Mouse (Mus musculus): ENCODE results near the gene Nfatc2.
A peak's percentile ranks its signal among the peaks of the same experiment; 100 is the strongest.

The Nfatc2 gene

DNA sequence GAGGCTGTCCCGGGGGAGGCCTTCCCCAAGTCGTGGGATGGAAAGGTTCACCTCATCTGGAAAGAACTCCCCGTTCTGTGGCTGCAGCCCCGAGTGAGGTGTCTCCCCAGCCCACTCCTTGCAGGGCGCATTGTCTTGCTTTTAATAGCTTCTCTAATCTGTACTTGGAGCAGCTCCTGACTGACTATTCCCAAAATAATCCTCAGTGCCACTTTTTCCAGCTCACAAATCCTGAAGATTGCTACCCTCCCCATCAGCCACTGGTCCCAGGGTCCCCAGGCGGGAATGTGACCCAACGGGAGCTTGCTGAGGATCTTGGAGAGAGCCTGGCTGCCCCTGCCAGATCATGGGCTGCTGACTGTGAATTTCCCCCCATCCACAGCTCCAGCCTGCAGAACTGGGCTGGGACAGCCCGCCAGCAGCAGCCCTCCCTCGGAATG lies 6.7 kb upstream of the Nfatc2 start:
- no peak for DNase-seq

DNA sequence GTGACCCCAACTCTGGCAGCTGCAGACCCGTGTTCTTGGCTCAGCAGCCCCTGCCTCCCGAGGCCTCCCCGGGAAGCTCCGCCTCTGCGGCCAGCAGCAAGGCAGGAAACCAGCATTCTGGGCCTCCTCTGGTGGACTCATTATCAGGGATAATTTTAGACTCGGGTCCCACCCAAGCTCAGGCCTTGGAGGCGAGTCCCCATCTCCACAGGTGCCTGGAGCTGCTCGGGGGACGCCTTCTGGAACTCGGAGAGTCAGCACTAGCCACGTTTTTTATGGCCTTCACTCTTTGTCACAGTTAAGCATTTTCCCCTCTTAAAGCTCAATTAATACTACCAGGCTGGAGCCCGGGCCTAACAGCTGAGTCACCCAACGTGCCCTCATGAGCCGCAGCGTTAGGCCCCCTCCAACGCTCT lies 3.2 kb upstream of the Nfatc2 start:
- no peak for DNase-seq

DNA sequence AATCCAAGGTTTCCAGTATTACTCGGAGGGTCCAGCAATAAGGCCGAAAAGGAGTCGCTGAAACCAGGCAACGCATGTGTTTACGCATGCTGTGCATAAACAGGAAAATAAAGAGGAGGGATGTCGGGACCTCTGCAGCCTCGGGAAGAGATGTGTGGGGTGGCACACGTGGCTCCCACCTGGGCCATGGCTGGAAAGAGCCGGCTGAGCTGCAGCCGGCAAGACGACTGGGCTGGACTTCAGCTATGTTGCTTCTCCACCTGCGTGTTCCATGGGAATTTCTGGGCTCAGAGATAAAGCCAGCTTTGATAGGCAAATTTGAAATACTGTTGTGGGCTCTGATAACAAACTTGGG lies 907 bp upstream of the Nfatc2 start:
- no peak for DNase-seq

DNA sequence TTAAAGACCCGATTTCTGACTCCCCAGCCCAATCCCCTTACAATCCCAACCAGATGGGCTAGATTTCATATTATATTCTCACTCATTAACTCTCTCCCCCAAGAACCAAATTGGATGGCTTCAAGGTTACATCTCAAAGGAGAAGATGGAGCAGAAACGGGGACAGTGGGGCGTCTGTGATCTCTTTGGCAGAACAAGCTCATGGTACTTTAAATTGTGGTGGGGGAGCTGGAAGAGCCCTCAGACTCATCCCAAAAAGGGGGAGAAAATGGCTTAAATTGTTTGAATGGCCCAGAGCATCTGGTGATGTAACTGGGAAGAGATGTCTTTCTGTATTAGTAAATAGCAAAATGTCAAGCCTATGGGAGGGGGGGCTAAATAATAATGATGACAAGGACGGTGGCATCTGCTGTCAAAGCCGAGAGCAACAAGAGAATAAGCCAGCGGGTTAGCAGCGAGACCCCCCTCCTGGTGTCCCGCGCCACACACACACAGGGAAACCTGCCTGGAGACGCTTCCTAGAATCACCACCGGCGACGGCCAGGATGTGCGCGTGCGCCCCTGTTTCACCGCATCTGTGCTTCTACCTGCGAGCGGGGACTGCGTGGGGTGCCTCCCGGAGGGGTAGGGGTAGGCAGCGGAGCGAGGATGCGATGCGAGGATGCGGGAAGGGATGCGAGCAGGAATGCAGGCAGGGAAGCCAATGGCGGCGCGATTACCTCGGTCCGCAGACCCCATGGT lies 537 bp downstream of the Nfatc2 start:
- DNase-seq: no peak

DNA sequence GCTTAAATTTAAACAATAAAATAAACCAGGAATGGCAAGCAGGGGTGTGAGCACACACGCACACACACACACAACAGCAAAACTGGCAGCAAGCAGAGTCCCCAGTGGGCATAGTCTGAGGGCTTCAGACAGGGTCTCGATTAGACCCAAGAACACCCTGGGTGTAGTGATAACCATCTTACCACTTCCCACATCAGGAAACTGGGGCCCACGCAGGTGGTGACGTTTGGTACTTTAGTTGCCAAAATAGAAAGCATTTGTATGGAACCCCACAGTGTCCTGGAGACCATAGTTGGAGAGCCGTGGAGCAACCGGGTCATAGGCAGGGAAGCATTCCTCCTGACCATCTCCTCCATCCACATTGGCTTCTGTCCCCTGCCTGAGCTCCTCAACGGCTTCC lies 5.8 kb downstream of the Nfatc2 start:
- DNase-seq: no peak

DNA sequence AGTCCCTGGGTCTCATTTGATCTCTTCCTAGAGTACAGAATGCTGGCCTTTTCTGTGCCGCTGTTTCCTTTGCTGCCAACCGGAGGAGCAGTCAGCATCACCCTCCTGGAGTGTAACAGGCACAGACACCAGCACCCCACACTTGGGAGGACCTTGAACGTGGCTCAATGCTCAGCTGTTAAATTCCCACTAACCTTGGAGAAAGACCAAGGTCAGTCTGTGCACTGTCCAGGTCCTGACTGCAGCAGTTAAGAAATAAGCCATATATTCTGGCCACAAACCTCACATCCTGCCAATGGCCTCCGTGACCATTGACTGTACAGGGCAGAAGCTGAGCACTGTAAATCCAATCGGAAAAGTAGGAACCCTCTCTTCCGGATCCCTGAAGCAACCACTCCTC lies 7.8 kb downstream of the Nfatc2 start:
- DNase-seq: no peak

DNA sequence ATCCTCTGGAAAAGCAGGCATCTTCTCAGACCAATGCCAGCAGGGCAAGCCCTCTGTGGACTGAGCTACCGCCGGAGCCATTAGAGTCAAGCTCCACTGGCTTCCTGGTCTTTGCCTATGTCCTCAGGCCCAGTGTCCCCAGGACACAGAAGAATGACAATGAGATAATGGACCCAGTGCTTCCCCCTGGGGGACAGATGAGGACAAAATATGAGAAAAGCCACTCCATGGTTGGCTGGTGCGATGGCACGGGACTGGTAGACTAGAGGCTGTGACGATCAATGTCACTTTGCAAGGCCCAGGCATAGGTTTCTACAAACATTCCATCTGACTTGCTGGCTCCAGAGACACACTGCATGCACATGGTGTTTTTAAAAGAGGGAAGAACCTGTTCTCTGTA lies 8.5 kb downstream of the Nfatc2 start:
- DNase-seq: no peak

DNA sequence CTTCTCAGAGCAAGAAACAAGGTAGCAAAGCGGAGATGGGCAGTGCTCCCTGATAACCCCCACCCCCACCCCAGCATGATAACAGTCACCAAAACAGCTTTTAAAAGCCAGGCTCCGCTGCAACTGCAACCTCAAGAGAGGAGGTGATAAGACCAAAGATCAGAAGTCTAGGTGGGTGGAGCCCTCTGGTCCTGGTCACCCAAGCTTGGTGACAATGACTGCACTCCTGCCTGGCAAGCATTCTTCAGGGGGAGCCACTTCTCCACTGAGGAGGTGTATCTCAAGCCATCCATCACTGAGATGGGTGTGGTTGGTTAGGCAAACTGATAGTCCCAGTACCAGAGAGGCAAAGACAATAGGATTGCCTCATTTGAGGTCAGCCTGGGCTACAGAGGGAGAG lies 10.4 kb downstream of the Nfatc2 start:
- DNase-seq: no peak

DNA sequence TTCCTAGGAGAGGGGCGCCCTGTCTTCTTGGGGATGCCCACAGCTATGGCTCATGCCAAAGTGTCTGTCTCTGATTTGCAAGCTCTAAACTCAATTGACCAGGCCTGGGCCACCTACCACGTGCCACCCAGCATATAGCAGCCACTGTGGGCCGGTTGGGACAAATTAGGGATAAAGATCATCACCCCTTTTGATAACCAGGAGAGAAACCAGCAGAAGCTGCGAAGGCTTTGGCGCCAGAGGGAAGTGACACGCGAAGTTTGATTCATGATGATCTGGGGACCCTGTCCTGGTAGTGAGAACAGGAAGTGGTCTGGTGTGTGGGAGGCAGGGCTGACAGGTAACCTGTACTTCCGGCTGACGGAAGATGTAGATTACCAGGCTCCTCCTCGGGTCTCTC lies 10.9 kb downstream of the Nfatc2 start:
- peak; percentile 26 to 61 for DNase-seq

DNA sequence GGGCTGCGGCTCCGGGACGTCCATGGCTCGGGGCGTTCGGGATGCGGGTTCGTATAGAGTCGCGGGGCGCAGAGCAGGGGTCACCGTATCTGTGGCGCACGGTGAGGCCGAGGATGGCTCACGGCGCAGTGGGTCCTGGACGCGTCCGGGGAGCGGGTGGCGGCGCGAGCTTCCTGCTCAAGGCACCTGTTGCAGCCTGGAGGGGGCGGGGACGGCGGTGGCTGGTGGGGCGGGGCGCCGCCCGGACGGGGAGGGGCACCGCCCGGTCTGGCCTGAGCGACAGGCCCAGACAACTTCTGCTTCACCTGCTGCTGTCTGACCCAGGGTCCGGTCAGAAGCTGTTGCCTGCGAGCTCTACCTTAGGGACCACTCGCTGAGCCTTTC lies 11.3 kb downstream of the Nfatc2 start:
- DNase-seq: peak; percentile 60 to 65

DNA sequence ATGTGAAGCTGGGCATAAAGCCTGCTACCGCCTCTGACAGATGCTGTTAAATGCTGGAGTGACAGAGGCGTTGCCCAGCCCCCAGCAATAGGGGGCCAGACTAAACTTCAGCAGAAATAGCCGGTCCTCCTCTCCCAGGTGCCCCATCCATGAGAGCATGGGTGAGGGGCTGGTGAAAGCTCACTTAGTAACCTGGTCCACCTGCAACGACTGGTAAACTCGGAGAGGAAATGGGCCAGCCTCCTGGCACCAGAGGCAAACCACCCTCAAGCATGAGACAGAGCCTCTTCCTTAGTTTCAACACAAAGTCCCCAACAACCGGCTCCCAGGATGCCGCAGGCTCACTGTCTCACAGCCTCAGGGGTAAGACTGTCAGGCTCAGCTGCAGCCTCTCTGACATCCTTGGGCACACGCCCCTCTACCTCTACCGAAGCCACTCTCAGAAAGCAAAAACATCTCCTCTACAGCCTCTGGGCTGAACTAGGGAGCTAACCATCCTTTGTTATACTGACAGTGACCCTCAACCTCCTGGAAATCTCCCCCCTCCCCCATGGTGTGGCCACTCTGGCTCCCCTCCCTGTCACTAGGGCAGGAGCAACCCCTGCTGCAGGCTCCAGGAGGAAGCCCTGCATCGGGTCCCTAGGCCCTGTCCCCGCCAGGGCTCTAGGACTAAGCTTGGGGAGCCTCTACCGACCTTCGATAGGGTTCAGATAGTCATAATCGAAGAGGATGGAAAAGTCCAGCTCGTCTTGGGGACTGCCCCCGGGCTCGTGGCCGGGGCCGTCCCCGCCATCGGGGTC lies 11.9 kb downstream of the Nfatc2 start:
- DNase-seq: peak; percentile 55 to 65

DNA sequence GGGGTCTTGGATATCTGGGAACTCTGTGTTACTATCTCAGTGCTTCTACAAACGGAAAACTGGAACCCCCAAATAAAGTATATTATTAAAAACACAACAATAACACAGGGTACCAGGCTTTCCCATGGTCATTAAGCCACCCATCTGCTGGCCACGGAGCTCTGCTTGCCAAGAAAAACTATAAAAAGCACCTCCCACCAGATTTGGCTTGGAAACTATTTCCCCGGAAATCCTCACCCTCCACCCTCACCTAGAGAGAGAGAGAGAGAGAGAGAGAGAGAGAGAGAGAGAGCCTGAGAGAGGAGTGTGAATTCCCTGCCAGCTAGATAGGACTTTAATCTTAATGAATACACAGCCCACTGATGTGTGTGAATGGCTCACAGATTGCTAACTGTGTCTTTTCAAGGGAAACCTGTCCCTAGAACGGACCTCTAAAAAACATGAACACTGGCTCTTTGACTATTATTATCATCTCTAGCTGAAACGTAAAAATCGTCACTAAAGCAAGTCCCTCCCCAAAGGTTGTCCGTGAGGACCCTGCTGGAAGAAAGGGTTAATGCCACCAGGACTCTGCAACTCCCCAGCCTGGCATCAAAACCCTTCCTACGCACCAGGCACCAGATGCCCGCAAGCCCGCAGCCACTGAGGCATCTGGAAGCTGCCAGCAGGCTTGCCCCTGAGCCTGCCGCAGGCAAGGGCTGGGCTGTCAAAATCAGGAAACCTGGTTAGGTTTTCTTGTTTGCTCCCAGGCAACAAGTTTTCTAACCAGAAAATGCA lies 12.7 kb downstream of the Nfatc2 start:
- no peak for DNase-seq

DNA sequence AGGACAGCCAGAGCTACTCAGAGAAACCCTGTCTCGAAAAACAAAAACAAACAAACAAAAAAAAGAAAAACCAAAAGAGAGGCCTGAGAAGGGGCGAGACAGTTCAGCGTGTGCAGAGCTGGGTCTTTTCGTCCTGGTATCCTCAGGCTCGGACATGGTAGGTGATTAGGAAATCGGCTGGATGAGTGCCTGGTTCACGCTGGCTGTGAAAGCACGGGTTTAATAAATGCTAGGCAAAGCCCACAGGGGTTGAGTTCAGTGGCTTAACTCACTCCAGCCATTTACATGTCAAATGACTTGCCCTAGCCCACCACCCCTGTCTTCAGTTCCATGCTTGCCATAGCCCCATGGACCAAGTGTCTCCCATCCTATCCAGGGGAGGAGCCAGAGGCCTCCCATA lies 14.3 kb downstream of the Nfatc2 start:
- DNase-seq: no peak

DNA sequence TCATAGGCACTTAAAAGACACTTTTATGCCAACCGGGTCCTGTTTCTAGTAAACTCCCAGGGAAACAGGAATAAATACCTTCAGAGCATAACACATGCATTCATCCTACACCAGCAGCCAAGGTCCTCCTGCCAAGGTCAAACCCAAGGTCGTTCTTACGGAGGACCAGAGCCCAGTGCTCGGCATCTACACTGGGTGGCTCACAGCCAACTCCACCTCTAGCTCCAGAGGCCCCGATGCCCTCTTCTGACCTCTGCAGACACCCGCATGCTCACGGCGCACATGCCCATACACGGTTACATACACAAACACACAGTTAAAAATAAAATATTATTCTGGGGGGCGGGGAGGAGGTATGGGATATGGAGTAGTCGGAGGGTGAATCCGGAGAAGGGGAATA lies 14.9 kb downstream of the Nfatc2 start:
- no peak for DNase-seq

DNA sequence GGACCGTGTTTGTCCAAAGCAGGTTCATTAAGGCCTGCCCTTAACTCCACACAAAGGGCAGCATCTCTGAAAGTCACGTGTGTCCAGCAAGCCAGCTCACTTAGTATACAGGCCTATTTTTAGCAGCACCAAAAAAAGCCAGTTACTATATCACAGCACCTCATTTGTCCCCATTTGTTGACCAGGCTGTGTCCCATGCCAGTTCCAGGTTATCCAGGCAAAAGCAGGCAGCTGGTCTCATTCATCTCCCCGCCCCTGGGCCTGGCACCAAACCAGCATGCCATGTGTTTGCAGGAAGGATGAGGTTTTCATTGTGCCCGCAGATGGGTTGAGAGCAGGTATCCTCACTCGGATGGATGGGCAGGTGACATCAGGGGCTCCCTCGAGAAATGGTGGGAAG lies 16.6 kb downstream of the Nfatc2 start:
- no peak for DNase-seq

DNA sequence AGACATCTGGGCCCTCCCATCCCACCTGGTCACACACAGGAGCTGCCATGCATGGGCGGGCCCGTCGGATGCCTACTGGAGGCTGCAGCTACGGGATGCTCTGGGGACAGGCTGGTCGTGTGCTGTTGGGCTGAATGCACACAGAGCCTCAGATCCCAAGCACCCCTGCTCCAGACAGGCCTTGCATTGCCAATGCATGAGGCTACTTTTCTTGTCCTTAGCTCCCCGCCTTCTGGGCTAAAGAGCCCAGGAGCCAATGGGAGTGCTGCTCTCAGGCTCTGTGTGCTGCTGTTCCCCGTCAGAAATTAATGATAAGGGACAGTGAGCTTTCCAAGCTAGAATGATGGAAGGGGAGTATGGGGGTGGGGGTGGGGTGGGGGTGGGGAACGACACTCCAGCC lies 17.0 kb downstream of the Nfatc2 start:
- no peak for DNase-seq

DNA sequence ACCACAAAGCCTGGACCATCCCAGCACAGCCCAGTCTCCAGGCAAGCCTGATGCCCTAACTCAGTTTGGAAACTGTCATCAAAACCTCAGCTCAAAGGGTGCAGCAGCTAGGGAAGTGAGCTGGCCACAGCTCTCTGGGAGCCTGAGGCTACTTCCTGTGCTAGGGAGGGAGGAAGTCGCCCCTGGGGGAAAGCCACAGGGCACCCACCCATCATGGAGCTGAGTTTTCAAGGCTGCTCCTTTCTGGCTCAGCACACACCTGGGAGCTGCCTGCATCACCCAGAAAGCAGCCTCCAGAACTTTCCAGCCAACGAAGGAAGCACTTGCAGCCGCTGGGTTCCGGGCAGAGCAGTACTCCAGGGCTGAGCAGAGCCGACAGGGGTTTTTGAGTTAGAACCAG lies 18.4 kb downstream of the Nfatc2 start:
- DNase-seq: peak in 1 of 2 experiments; percentile 35

DNA sequence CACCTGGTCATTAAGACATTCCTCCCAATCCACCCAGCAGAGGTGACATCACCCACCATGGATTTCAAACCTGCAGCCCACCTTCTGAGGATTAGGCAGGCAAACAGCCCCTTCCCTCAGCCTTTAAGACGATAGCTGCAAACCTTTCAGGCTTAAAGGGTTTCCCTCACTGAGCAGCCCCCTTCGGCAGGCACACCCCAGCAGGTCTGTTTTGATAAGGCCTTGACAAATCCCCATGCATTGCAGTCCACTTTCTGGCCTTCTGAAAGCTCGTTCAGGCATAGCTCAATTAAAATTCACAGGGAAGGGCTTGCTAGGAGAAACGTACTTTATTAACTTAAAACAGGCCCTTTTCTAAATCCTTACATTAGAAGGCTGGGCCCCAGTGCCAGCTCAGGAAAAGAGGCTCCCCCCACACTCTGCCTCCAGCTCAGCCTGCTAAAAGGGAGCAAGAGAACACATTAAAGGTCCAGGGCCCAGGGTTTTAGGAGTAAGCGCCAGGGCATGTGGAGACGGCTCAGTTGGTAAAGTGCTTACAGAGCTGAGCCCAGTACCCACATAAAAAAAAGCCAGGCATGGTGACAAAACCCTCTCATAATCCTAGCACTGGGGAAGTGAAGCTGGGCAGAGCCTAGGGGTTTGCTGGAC lies 20.1 kb downstream of the Nfatc2 start:
- no peak for DNase-seq

DNA sequence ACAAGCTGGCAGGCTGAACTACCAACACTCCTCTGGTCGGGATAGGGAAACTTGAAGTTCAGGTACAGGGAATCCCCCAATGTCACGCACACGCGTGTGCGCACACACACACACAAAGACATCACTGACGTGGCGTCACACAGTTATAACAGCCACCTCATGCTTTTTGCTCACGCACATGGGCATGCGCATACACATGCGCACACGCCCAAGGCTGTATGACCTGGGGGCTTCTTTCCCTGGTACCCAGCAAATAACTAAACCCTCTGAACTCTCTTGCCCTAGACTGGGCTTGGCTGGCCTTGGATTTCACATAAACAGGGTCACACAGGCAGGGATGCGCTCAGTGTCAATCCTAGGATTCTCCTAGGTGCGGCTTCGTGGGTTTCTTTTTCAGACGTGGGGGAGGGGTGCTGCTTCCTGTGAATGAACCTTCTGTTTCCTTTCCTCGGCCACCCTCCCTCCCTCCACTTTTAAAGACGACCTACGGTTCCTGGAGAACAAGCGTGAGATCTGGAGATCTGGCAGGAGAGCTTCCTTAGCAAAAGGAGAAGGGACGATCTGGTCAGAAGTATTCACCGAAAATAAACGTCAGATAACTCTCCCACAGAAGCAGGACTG lies 21.1 kb downstream of the Nfatc2 start:
- DNase-seq: no peak

DNA sequence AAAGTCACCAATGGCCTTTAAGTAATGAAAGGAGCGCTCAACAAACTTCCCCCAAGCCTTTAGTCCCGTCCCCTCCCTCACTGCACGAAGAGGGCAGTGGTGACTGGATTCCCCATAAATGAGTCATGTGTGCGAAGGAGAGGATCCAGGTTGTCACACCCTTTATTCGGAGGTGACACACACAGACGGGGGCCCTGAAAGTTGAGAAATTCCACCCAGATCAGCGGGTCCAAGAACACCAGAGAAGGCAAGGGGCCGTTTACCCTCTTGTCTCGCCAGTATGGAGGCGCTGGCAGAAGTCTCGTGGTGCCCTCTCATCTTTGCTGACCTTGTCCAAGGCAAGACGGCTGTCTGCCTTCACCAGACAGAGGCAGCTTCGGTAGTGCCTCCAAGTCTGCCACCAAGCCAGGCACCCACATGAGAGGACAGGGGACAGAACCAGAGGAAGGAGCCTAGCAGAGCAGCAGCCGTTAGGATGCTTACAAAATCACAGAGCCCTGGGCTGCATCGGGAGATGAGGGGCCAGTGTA lies 21.8 kb downstream of the Nfatc2 start:
- no peak for DNase-seq

DNA sequence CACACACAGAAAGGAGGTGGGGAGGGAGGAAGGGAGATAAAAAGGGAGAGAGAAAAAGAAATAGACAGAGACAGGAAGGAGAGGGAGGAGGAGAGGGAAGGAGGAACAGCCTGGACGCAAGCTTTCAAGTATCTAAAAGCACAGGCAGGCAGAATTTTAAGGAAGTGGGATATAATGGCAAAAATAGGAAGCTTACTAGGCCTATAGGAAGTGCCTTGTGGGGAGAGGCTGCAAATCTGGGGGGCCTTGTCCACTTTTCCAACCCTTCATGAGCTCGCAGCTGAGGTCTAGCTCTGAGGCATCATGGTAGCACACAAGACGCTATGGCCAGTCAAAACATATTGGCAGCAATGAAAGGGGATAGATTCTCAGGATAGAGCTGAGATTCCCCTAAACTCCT lies 22.3 kb downstream of the Nfatc2 start:
- no peak for DNase-seq

DNA sequence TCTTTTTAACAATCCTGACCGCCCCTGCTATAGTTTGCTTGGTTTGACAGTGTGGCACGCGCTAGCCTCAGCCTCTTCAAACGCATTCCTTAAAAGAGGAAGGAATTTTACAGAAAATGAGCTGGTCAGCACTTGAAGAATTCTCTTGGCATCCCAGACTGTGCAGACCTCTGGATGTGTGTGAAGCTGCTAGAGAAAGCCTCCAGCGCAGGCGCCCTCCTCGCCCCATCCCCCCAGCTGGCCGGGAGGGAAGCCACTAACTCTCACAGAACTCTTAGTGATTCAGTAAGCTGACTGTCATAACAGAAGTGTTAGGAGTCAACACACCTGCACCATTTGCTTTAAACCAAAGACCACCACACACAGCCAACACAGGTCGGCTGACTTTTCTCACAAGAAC lies 23.3 kb downstream of the Nfatc2 start:
- no peak for DNase-seq

DNA sequence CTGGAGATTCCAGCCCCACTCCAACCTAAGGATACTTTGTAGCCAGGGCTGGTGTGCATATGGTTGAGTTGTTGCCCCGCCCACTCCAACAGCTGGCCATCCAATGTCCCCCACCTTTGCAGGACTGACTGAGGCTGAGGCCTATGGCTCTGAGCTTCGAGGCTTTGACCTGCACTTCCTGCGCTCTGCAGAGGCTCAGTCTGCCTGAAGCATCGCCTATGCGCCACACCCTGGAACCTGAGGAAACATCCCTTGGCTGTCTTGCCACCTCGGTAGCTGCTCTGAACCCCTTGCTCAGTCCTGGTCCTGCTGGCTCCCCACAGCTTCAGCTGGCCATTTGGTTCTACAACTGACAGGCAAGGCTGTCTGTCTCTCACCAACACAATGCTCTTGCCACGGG lies 24.1 kb downstream of the Nfatc2 start:
- DNase-seq: no peak

All from thymus, adult 18-20 months (tissue).